Mouse (Mus musculus): ENCODE data around the gene Cdh4. TPM values are rescaled to one million over a fixed set of nuclear protein-coding genes. Genes with fewer than 3 reads are reported as not detected.

The Cdh4 gene
- total RNA-seq, 4 experiments from 2014 or later, result 7.0 to 25.5 (median 13.8) TPM

GRCm38 (mm10) chr2:179779266-179779665, 337.0 kb downstream of the Cdh4 start:
- no peak for DNase-seq (ENCODE audit: low spot score in 2 of 2)

GRCm38 (mm10) chr2:179780961-179781360, 338.7 kb downstream of the Cdh4 start:
- DNase-seq (ENCODE audit: low spot score in 2 of 2), result no peak

- no peak for DNase-seq (ENCODE audit: low spot score in 2 of 2)
These were observed 345.0 kb downstream of the Cdh4 start for GRCm38 (mm10) chr2:179787256-179787655.

GRCm38 (mm10) chr2:179787797-179788196, 345.6 kb downstream of the Cdh4 start:
- no peak for DNase-seq (ENCODE audit: low spot score in 2 of 2)

- no peak for DNase-seq (ENCODE audit: low spot score in 2 of 2)
These were observed 348.5 kb downstream of the Cdh4 start for GRCm38 (mm10) chr2:179790684-179791083.

- DNase-seq (ENCODE audit: low spot score in 2 of 2), result no peak
These were observed 350.3 kb downstream of the Cdh4 start for GRCm38 (mm10) chr2:179792426-179793133.

GRCm38 (mm10) chr2:179794354-179794753, 352.1 kb downstream of the Cdh4 start:
- no peak for DNase-seq (ENCODE audit: low spot score in 2 of 2)

- no peak for DNase-seq (ENCODE audit: low spot score in 2 of 2)
These were observed 353.2 kb downstream of the Cdh4 start for GRCm38 (mm10) chr2:179795452-179795851.

GRCm38 (mm10) chr2:179799906-179800532, 357.8 kb downstream of the Cdh4 start:
- DNase-seq (ENCODE audit: low spot score in 2 of 2), result no peak

GRCm38 (mm10) chr2:179801042-179801441, 358.8 kb downstream of the Cdh4 start:
- no peak for DNase-seq (ENCODE audit: low spot score in 2 of 2)

- no peak for DNase-seq (ENCODE audit: low spot score in 2 of 2)
These were observed 360.2 kb downstream of the Cdh4 start for GRCm38 (mm10) chr2:179802411-179802810.

- DNase-seq (ENCODE audit: low spot score in 2 of 2), result no peak
These were observed 368.9 kb downstream of the Cdh4 start for GRCm38 (mm10) chr2:179811086-179811485.

- no peak for DNase-seq (ENCODE audit: low spot score in 2 of 2)
These were observed 371.0 kb downstream of the Cdh4 start for GRCm38 (mm10) chr2:179813035-179813827.

GRCm38 (mm10) chr2:179824776-179825326, 382.6 kb downstream of the Cdh4 start:
- DNase-seq (ENCODE audit: low spot score in 2 of 2), result no peak

GRCm38 (mm10) chr2:179828968-179829367, 386.7 kb downstream of the Cdh4 start:
- DNase-seq (ENCODE audit: low spot score in 2 of 2), result no peak

GRCm38 (mm10) chr2:179829972-179830371, 387.7 kb downstream of the Cdh4 start:
- DNase-seq (ENCODE audit: low spot score in 2 of 2), result peak; percentile 16 to 17

- no peak for DNase-seq (ENCODE audit: low spot score in 2 of 2)
These were observed 392.7 kb downstream of the Cdh4 start for GRCm38 (mm10) chr2:179834892-179835291.

GRCm38 (mm10) chr2:179835570-179835969, 393.3 kb downstream of the Cdh4 start:
- DNase-seq (ENCODE audit: low spot score in 2 of 2), result no peak

GRCm38 (mm10) chr2:179837186-179837585, 395.0 kb downstream of the Cdh4 start:
- no peak for DNase-seq (ENCODE audit: low spot score in 2 of 2)

GRCm38 (mm10) chr2:179838036-179838435, 395.8 kb downstream of the Cdh4 start:
- DNase-seq (ENCODE audit: low spot score in 2 of 2), result no peak

GRCm38 (mm10) chr2:179842610-179843389, 400.6 kb downstream of the Cdh4 start:
- DNase-seq (ENCODE audit: low spot score in 2 of 2), result no peak

All from gastrocnemius, adult 8-10 months (tissue).